Mouse (Mus musculus) liver, embryonic 13.5 days (tissue): Measurements from ENCODE around the gene Syn3. TPM values are rescaled to one million over a fixed set of nuclear protein-coding genes. Genes with fewer than 3 reads are reported as not detected.
"Not testable (repeated sequence)": the region's sequence is repeated elsewhere in the genome, so short reads cannot be mapped to it uniquely, and the experiment has no call there.

Source experiments
- ATAC-seq: fragments of 200-750 bp; cut with Nextera tagmentation; 2 replicates; pipeline ENCODE4 v1.8.0; 2017; ENCODE audit warnings: low read depth, mild to moderate bottlenecking, moderate number of reproducible peaks, moderate library complexity
- DNase-seq: peaks from one replicate; pipeline ENCODE4 v3.0.0; 2022
- H3K27ac ChIP-seq: fragments of 300-500 bp; sonication (generic); 2 replicates; pipeline ENCODE4 v1.5.1; 2015; ENCODE audit warnings: moderate library complexity, mild to moderate bottlenecking, inconsistent platforms
- H3K27me3 ChIP-seq: fragments of 300-500 bp; sonication (generic); 2 replicates; pipeline ENCODE4 v1.6.1; 2015; ENCODE audit warnings: mild to moderate bottlenecking, inconsistent platforms
- H3K36me3 ChIP-seq: fragments of 300-500 bp; sonication (generic); 2 replicates; pipeline ENCODE4 v1.6.1; 2015; ENCODE audit warnings: mild to moderate bottlenecking, inconsistent platforms
- H3K4me1 ChIP-seq: fragments of 300-500 bp; sonication (generic); replicated peaks from 2 replicates; pipeline ENCODE4 v1.6.1; 2015; ENCODE audit warnings: inconsistent platforms
- H3K4me2 ChIP-seq: fragments of 300-500 bp; sonication (generic); 2 replicates; pipeline ENCODE4 v1.6.1; 2015; ENCODE audit warnings: inconsistent platforms, mild to moderate bottlenecking, moderate library complexity
- H3K4me3 ChIP-seq: fragments of 300-500 bp; sonication (generic); replicated peaks from 2 replicates; pipeline ENCODE4 v1.5.1; 2015; ENCODE audit warnings: mild to moderate bottlenecking, inconsistent platforms
- H3K9ac ChIP-seq: fragments of 300-500 bp; sonication (generic); 2 replicates; pipeline ENCODE4 v1.6.1; 2015; ENCODE audit warnings: mild to moderate bottlenecking, inconsistent platforms
- H3K9me3 ChIP-seq: fragments of 300-500 bp; sonication (generic); replicated peaks from 2 replicates; pipeline ENCODE4 v1.6.1; 2016; ENCODE audit warnings: inconsistent platforms
- WGBS: fragments of 180-500 bp; shearing (Covaris S2); methylation state at CpG from one replicate; pipeline ENCODE4 v1.1.7; 2015; ENCODE audit not compliant: insufficient replicate concordance; 5-methylcytosine and 5-hydroxymethylcytosine counted together
- polyA plus RNA-seq: library from polyadenylated mRNA; unstranded; fragments of >200 nt; fragmentation: Nextera tagmentation; extraction: Ambion mirVana; gene quantifications from 2 replicates; pipeline ENCODE4 v1.2.1, GENCODE M21; 2015

Gene Syn3
- polyA plus RNA-seq, 1 experiment from 2014 or later: 0.14 TPM

- Histone ChIP-seq H3K4me3 (no peak overlapping the region), H3K9ac (no peak overlapping the region), H3K27me3 (no peaks in the 10 kb centered on the region), H3K27ac (peak overlapping the region; percentile 59), H3K4me2 (no peak overlapping the region), H3K9me3 (no peaks in the 10 kb centered on the region), H3K36me3 (peaks cover 72% of the 10 kb centered on the region), H3K4me1 (peaks cover 30% of the 10 kb centered on the region)
- WGBS: 40% methylated on average over 9 of the region's 10 CpGs
- ATAC-seq (peak; percentile 84), DNase-seq (peak; percentile 43)
Observed at GRCm38 (mm10) chr10:86052818-86053522, 445.7 kb downstream of the Syn3 start.

GRCm38 (mm10) chr10:86050522-86050921 is 448.2 kb downstream of the Syn3 start:
- no peak for ATAC-seq
- Histone ChIP-seq H3K27me3 (no peaks in the 10 kb centered on the region), H3K9me3 (no peaks in the 10 kb centered on the region), H3K27ac (no peak overlapping the region), H3K4me3 (no peak overlapping the region), H3K4me1 (peaks cover 30% of the 10 kb centered on the region), H3K9ac (no peak overlapping the region), H3K4me2 (no peak overlapping the region), H3K36me3 (peaks cover 91% of the 10 kb centered on the region)
- WGBS: 82% methylated on average over 2 of the region's 2 CpGs
- DNase-seq: no peak

- Histone ChIP-seq H3K4me3 (no peak overlapping the region), H3K4me2 (no peak overlapping the region), H3K9ac (no peak overlapping the region), H3K27me3 (no peaks in the 10 kb centered on the region), H3K4me1 (peaks cover 18% of the 10 kb centered on the region), H3K36me3 (peaks cover 98% of the 10 kb centered on the region), H3K27ac (no peak overlapping the region), H3K9me3 (no peaks in the 10 kb centered on the region)
- WGBS: 83% methylated on average over 9 of the region's 9 CpGs
- ATAC-seq (no peak), DNase-seq (no peak)
Observed at GRCm38 (mm10) chr10:86047786-86048185, 450.9 kb downstream of the Syn3 start.

- Histone ChIP-seq H3K9ac (no peak overlapping the region), H3K4me3 (no peak overlapping the region), H3K27ac (no peak overlapping the region), H3K4me2 (no peak overlapping the region), H3K27me3 (no peaks in the 10 kb centered on the region), H3K36me3 (peaks cover 96% of the 10 kb centered on the region), H3K9me3 (no peaks in the 10 kb centered on the region), H3K4me1 (peaks cover 4% of the 10 kb centered on the region; the same call in 1 of the 2 replicates)
- ATAC-seq (no peak), DNase-seq (no peak)
- 93% methylated on average over 1 of the region's 1 CpGs for WGBS
Observed at GRCm38 (mm10) chr10:86046371-86046770, 452.3 kb downstream of the Syn3 start.

- Histone ChIP-seq H3K4me1 (no peaks in the 10 kb centered on the region), H3K27me3 (no peaks in the 10 kb centered on the region), H3K9me3 (no peaks in the 10 kb centered on the region), H3K36me3 (peaks cover 79% of the 10 kb centered on the region), H3K27ac (no peak overlapping the region), H3K4me3 (no peak overlapping the region), H3K9ac (no peak overlapping the region), H3K4me2 (no peak overlapping the region)
- ATAC-seq (no peak), DNase-seq (no peak)
- WGBS: 92% methylated on average over 8 of the region's 8 CpGs
Observed at GRCm38 (mm10) chr10:86044066-86044465, 454.6 kb downstream of the Syn3 start.

GRCm38 (mm10) chr10:86043651-86044050 is 455.0 kb downstream of the Syn3 start:
- H3K27ac ChIP-seq: no peak overlapping the region
- H3K4me1 ChIP-seq: no peaks in the 10 kb centered on the region
- 87% methylated on average over 4 of the region's 4 CpGs for WGBS
- H3K27me3 ChIP-seq: no peaks in the 10 kb centered on the region
- H3K4me3 ChIP-seq: no peak overlapping the region
- no peak overlapping the region for H3K9ac ChIP-seq
- H3K4me2 ChIP-seq: no peak overlapping the region
- DNase-seq (no peak), ATAC-seq (no peak)
- peaks cover 79% of the 10 kb centered on the region for H3K36me3 ChIP-seq
- H3K9me3 ChIP-seq: no peaks in the 10 kb centered on the region

GRCm38 (mm10) chr10:86034007-86034728 is 464.5 kb downstream of the Syn3 start:
- WGBS: 94% methylated on average over 2 of the region's 2 CpGs
- no peak for DNase-seq
- no peak overlapping the region for H3K27ac ChIP-seq
- H3K27me3 ChIP-seq: no peaks in the 10 kb centered on the region
- H3K4me2 ChIP-seq: no peak overlapping the region
- H3K4me1 ChIP-seq: peaks cover 12% of the 10 kb centered on the region
- H3K4me3 ChIP-seq: no peak overlapping the region
- no peak for ATAC-seq
- H3K9me3 ChIP-seq: no peaks in the 10 kb centered on the region
- no peak overlapping the region for H3K9ac ChIP-seq
- H3K36me3 ChIP-seq: peaks cover 89% of the 10 kb centered on the region

- Histone ChIP-seq H3K4me2 (no peak overlapping the region), H3K27me3 (no peaks in the 10 kb centered on the region), H3K36me3 (peaks cover 87% of the 10 kb centered on the region), H3K4me1 (peaks cover 27% of the 10 kb centered on the region), H3K27ac (no peak overlapping the region), H3K4me3 (no peak overlapping the region), H3K9me3 (no peaks in the 10 kb centered on the region), H3K9ac (no peak overlapping the region)
- ATAC-seq (no peak), DNase-seq (no peak)
- WGBS: 97% methylated on average over 3 of the region's 3 CpGs
Observed at GRCm38 (mm10) chr10:86032517-86032916, 466.2 kb downstream of the Syn3 start.

- Histone ChIP-seq H3K9me3 (no peaks in the 10 kb centered on the region), H3K4me1 (peaks cover 41% of the 10 kb centered on the region), H3K4me3 (no peak overlapping the region), H3K36me3 (peaks cover 77% of the 10 kb centered on the region), H3K27me3 (no peaks in the 10 kb centered on the region), H3K9ac (no peak overlapping the region), H3K4me2 (no peak overlapping the region), H3K27ac (no peak overlapping the region)
- no peak for ATAC-seq
- 89% methylated on average over 7 of the region's 7 CpGs for WGBS
- no peak for DNase-seq
Observed at GRCm38 (mm10) chr10:86030743-86031142, 468.0 kb downstream of the Syn3 start.

- H3K4me1 ChIP-seq: peaks cover 58% of the 10 kb centered on the region
- H3K4me3 ChIP-seq: peak overlapping the region; percentile 49
- H3K27me3 ChIP-seq, H3K9me3 ChIP-seq: not testable (repeated sequence)
- DNase-seq: peak; percentile 27
- peak overlapping the region; percentile 75 for H3K4me2 ChIP-seq
- peak; percentile 54 for ATAC-seq
- peak overlapping the region; percentile 74 for H3K9ac ChIP-seq
- WGBS: 22% methylated on average over 1 of the region's 1 CpGs
- peak overlapping the region; percentile 95 for H3K27ac ChIP-seq
- H3K36me3 ChIP-seq: peaks cover 57% of the 10 kb centered on the region
Observed at GRCm38 (mm10) chr10:86026807-86027206, 471.9 kb downstream of the Syn3 start.

- Histone ChIP-seq H3K27me3 (no peaks in the 10 kb centered on the region), H3K36me3 (peaks cover 53% of the 10 kb centered on the region), H3K4me3 (peak overlapping the region; percentile 33), H3K4me2 (peak overlapping the region; percentile 63), H3K27ac (peak overlapping the region; percentile 98), H3K9me3 (no peaks in the 10 kb centered on the region), H3K9ac (peak overlapping the region; percentile 58), H3K4me1 (peaks cover 60% of the 10 kb centered on the region)
- ATAC-seq (peak; percentile 84), DNase-seq (peak; percentile 74)
- 12% methylated on average over 3 of the region's 3 CpGs for WGBS
Observed at GRCm38 (mm10) chr10:86026354-86026753, 472.3 kb downstream of the Syn3 start.
